Mouse (Mus musculus) lung, adult 2 months (tissue): Measurements from ENCODE around the gene Ifrd2. TPM values are rescaled to one million over a fixed set of nuclear protein-coding genes. Genes with fewer than 3 reads are reported as not detected.

ENCODE experiments used
- DNase-seq: peaks from one replicate; pipeline ENCODE4 v3.0.0; 2022
- H3K4me1 ChIP-seq: fragments of 200-500 bp; 2 replicates; pipeline ENCODE4 v1.6.1; 2011; ENCODE audit warnings: low read length; ENCODE audit not compliant: control insufficient read depth, insufficient read depth
- H3K4me3 ChIP-seq: fragments of 200-500 bp; replicated peaks from 2 replicates; pipeline ENCODE3; 2011; ENCODE audit warnings: low read depth, mild to moderate bottlenecking, control low read depth, low read length; ENCODE audit errors: extremely low read depth
- CTCF ChIP-seq: fragments of 200-500 bp; IDR thresholded peaks from 2 replicates; pipeline ENCODE4 v1.5.1; 2011; ENCODE audit warnings: mild to moderate bottlenecking, low read length, control low read depth; ENCODE audit not compliant: insufficient read depth
- POLR2A ChIP-seq: fragments of 200-500 bp; IDR thresholded peaks from 2 replicates; pipeline ENCODE4 v1.6.1; 2011; ENCODE audit warnings: low read depth, mild to moderate bottlenecking, control low read depth, low read length, borderline replicate concordance; ENCODE audit errors: extremely low read depth
- WGBS: fragments of 180-500 bp; shearing (Covaris S2); methylation state at CpG from one replicate; pipeline ENCODE4 v1.1.7; 2018; 5-methylcytosine and 5-hydroxymethylcytosine counted together
- polyA plus RNA-seq: library from polyadenylated mRNA; depleted of rRNA; stranded (reverse); fragments of >200 nt; gene quantifications from 2 replicates; pipeline ENCODE4 v1.2.3, GENCODE M21; 2012

Ifrd2 gene
- polyA plus RNA-seq, 1 experiment, result 41.8 TPM

- peak; percentile 21; the same call in 1 of the 2 replicates for TF ChIP-seq POLR2A
- TF ChIP-seq CTCF, result peak; percentile 97
- no peak overlapping the region for H3K4me3 ChIP-seq
- WGBS, result 4% methylated on average over 10 of the region's 10 CpGs
- DNase-seq, result peak; percentile 96
- H3K4me1 ChIP-seq, result peaks cover 10% of the 10 kb centered on the region; the same call in 1 of the 2 replicates
Measured at GRCm38 (mm10) chr9:107602068-107602648, 14.7 kb downstream of the Ifrd2 start.

DNA sequence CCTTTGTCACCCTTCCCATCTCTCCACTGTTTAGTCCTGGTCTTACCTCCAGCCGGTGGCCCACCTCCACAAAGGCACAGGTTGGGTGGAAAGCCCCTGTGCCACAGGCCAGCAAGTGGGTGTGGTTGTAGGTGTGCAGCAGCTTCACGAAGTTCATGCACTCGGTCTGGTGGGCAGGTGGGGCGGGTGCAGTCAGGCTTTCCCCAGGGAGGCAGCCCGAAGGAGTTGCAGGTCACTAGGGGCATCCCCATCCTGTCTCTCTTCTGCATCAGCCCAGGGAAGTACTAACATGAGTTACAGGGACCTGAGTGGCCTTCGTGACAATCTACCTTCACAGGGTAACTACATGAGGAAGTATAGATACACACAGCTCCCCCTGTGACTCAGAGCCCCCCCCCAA is 15.8 kb downstream of the Ifrd2 start:
- no peak for TF ChIP-seq POLR2A
- no peak for TF ChIP-seq CTCF
- 70% methylated on average over 6 of the region's 6 CpGs for WGBS
- H3K4me1 ChIP-seq, result peaks cover 9% of the 10 kb centered on the region; the same call in 1 of the 2 replicates
- H3K4me3 ChIP-seq, result no peak overlapping the region
- no peak for DNase-seq

DNA sequence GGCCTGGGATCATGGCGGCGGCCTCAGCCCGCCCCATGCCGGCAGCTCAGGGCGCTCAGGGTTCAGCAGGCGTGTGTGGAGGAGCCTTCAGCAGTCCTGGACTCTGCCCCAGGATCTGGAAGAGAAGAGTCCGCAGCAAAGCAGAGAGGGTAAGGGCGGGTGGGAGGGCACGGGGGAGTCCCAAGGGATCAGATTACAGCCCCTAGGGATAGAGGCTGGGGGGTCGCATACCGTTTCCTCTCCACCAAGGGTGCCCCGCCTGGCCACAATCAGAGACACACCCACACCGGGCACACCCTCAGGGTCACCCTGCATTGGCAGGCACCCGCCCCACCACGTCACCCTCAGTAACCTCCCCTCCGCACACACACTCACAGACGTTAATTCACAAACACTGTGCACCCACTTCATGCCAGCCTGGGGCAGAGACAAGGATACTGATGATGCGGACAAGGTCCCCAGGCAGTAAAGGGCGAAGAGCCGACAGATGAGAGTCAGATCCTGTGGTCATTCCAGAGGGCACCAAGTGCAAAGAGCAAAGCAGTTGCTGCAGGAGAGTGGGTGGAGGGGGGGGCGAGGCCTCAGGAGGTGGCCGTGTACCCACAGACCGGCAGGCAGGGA is 17.7 kb downstream of the Ifrd2 start:
- 43% methylated on average over 23 of the region's 23 CpGs for WGBS
- DNase-seq, result peak; percentile 67
- no peak overlapping the region for H3K4me3 ChIP-seq
- no peak for TF ChIP-seq CTCF
- no peak for TF ChIP-seq POLR2A
- H3K4me1 ChIP-seq, result peaks cover 14% of the 10 kb centered on the region; the same call in 1 of the 2 replicates

GRCm38 (mm10) chr9:107606591-107606990 is 19.1 kb downstream of the Ifrd2 start:
- Histone ChIP-seq H3K4me3 (peak overlapping the region; percentile 51), H3K4me1 (peaks cover 21% of the 10 kb centered on the region)
- TF ChIP-seq CTCF, result no peak
- peak; percentile 64; the same call in 1 of the 2 replicates for TF ChIP-seq POLR2A
- peak; percentile 59 for DNase-seq
- WGBS, result 48% methylated on average over 9 of the region's 9 CpGs

GRCm38 (mm10) chr9:107607036-107607435 is 19.6 kb downstream of the Ifrd2 start:
- DNase-seq, result no peak
- WGBS, result 63% methylated on average over 2 of the region's 2 CpGs
- Histone ChIP-seq H3K4me1 (peaks cover 22% of the 10 kb centered on the region), H3K4me3 (peak overlapping the region; percentile 51)
- TF ChIP-seq CTCF, result no peak
- no peak for TF ChIP-seq POLR2A

- TF ChIP-seq CTCF (no peak), POLR2A (0 out of 2 replicates have a peak, but pooled peaks have one; percentile 14)
- 40% methylated on average over 9 of the region's 9 CpGs for WGBS
- Histone ChIP-seq H3K4me1 (peaks cover 22% of the 10 kb centered on the region), H3K4me3 (no peak overlapping the region)
- peak; percentile 52 for DNase-seq
Measured at GRCm38 (mm10) chr9:107607653-107608245, 20.3 kb downstream of the Ifrd2 start.

DNA sequence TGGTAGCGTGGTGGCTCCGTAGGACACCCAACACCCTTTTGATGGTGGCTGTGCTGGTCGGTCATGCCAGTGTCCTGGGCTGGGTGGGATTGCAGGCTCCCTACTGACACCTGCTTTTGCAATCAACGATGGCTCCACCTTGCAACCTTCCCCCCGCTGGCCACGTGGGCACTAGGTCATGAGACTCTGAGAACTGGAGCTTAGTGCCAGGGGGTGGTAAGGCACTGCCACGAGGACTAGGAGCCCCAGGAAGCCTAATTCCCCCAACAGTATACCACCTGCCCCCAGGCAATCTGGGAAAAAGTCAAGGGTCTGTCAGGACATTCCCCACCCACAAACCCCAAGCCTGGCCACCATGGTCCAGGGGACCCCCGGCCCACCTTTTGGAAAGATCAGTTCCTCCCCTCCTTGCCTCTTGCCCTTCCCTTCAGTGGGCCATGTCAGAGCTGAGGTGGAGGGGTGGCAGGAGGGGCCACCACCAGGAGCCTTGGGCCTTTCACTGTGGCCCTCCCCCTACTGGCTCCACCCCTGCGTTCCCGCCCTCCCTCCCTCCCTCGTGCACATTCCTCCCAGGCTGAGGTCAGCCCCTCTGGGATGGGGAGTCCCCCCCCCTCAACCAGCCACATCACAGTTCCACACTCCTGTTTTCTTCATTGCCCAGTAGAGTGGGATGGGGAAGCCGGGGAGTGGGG is 21.4 kb downstream of the Ifrd2 start, which contains the start of gene Sema3b:
Gene Sema3b (minus strand): TSS at position 489 of the 692 bp plus-strand sequence.
- 43% methylated on average over 11 of the region's 12 CpGs for WGBS
- Histone ChIP-seq H3K4me1 (peaks cover 22% of the 10 kb centered on the region), H3K4me3 (no peak within 1 kb of the TSS)
- no peak for DNase-seq
- TF ChIP-seq CTCF, result no peak
- peak; percentile 36; the same call in 1 of the 2 replicates for TF ChIP-seq POLR2A

- Histone ChIP-seq H3K4me3 (no peak overlapping the region), H3K4me1 (peaks cover 22% of the 10 kb centered on the region)
- no peak for DNase-seq
- TF ChIP-seq CTCF (no peak), POLR2A (no peak)
- 69% methylated on average over 4 of the region's 4 CpGs for WGBS
Measured at GRCm38 (mm10) chr9:107609433-107609830, 22.0 kb downstream of the Ifrd2 start.

DNA sequence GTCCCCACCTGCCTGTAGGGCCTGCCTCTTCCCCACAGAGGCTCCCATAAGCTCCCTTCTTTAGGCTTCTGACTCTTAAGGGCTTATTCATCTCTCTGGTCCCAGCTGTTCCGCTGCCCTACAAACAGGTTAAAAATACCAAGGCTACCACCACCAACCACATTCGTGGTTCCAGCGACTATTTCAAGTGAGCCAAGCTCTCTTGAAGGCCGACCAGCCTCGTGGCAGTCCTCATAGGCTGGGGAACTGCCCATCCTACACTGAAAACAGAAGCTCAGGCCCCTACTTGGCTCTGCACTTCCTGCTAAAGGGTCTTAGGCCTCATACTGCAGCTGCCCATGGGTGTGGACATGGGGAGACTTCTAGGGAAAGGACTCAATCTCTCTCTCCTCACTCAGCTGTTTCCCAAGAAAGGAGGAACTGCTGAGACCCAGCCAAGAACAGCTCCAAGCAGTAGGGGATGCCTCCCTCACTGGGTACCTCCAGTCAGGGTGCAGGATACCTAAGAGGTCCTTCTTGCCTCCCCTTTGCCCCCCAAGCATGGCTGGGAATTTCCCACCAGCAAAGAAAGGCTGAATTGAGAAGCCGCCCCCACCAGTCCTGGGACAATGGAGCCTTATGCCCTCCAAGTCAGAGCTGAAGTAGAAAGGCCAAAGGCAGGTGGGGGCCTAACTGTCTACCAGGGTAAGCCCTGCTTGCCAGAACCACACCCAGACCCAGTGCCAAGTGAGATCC is 24.2 kb downstream of the Ifrd2 start:
- Histone ChIP-seq H3K4me1 (peaks cover 18% of the 10 kb centered on the region), H3K4me3 (no peak overlapping the region)
- 39% methylated on average over 6 of the region's 6 CpGs for WGBS
- TF ChIP-seq CTCF (no peak), POLR2A (no peak)
- no peak for DNase-seq
